Mouse (Mus musculus): Measurements from ENCODE around the gene Cd300c2. TPM values are rescaled to one million over a fixed set of nuclear protein-coding genes. Genes with fewer than 3 reads are reported as not detected.

Cd300c2 gene
- polyA plus RNA-seq, 1 experiment from 2014 or later = 356 TPM

Other genes with a start within 250 kb of the Cd300c2 start
- 0.67 to 2.7 TPM (median 1.9 TPM) in 3 replicates for gene Kif19a, start 236.5 kb downstream of the Cd300c2 start, polyA plus RNA-seq (2018)
- not detected in 3 replicates for gene Btbd17, start 205.9 kb downstream of the Cd300c2 start, polyA plus RNA-seq (2018)
- not detected in 3 replicates for gene Gpr142, start 203.0 kb downstream of the Cd300c2 start, polyA plus RNA-seq (2018)
- gene Gprc5c, start 150.7 kb downstream of the Cd300c2 start, polyA plus RNA-seq (2018) = 1.8 to 17.4 TPM (median 8.2 TPM) in 3 replicates
- gene Cd300a, start 111.8 kb downstream of the Cd300c2 start, polyA plus RNA-seq (2018) = 86.9 to 197 TPM (median 152 TPM) in 3 replicates
- 149 to 198 TPM (median 167 TPM) in 3 replicates for gene Cd300lb, start 67.5 kb downstream of the Cd300c2 start, polyA plus RNA-seq (2018)
- gene Cd300c, start 32.7 kb downstream of the Cd300c2 start, polyA plus RNA-seq (2018) = 0.56 TPM in 1 of 3 replicates, not detected in the others
- gene Cd300ld, start 12.0 kb downstream of the Cd300c2 start, polyA plus RNA-seq (2018) = 65.0 to 269 TPM (median 145 TPM) in 3 replicates
- 0.44 to 2.5 TPM (median 1.1 TPM) in 3 replicates for gene Cd300ld2, start 14.3 kb upstream of the Cd300c2 start, polyA plus RNA-seq (2018)
- 22.8 to 58.2 TPM (median 33.8 TPM) in 3 replicates for gene Cd300ld4, start 25.1 kb upstream of the Cd300c2 start, polyA plus RNA-seq (2018)
- gene Cd300ld5, start 35.9 kb upstream of the Cd300c2 start, polyA plus RNA-seq (2018) = 8.7 to 52.5 TPM (median 20.9 TPM) in 3 replicates
- gene Cd300ld3, start 46.5 kb upstream of the Cd300c2 start, polyA plus RNA-seq (2018) = 341 to 1,001 TPM (median 699 TPM) in 3 replicates
- gene Cd300e, start 60.3 kb upstream of the Cd300c2 start, polyA plus RNA-seq (2018) = 0.23 to 1.8 TPM (median 0.40 TPM) in 3 replicates
- gene Rab37, start 89.6 kb upstream of the Cd300c2 start, polyA plus RNA-seq (2018) = 0.43 to 1.1 TPM (median 0.64 TPM) in 3 replicates
- 76.9 to 122 TPM (median 90.4 TPM) in 3 replicates for gene Cd300lf, start 132.1 kb upstream of the Cd300c2 start, polyA plus RNA-seq (2018)
- 158 to 302 TPM (median 169 TPM) in 3 replicates for gene Slc9a3r1, start 161.5 kb upstream of the Cd300c2 start, polyA plus RNA-seq (2018)
- 86.7 to 149 TPM (median 97.3 TPM) in 3 replicates for gene Tmem104, start 185.6 kb upstream of the Cd300c2 start, polyA plus RNA-seq (2018)
- gene Nat9, start 186.0 kb upstream of the Cd300c2 start, polyA plus RNA-seq (2018) = 49.9 to 79.6 TPM (median 50.9 TPM) in 3 replicates

All from macrophage (primary cell).